Mouse (Mus musculus) activated CD4-positive, CD25-positive, alpha-beta regulatory T cell (primary cell): ENCODE results near the gene Vmn1r132. TPM values are rescaled to one million over a fixed set of nuclear protein-coding genes. Genes with fewer than 3 reads are reported as not detected.

Source experiments
- polyA plus RNA-seq, 2 experiments: library from polyadenylated mRNA; unstranded; fragments of 100-300 nt; shearing (Covaris generic); gene quantifications; one replicate each; pipeline ENCODE4 v1.2.1; 2017

Vmn1r132 gene
- polyA plus RNA-seq: not detected

GRCm38 (mm10) chr7:21613792-21614191, at the start of gene Vmn1r132:
TSS of gene Vmn1r132 (plus strand) at chr7:21614092.

Other genes with a start within 250 kb of the Vmn1r132 start
- under 1 TPM; 0.12 to 0.23 TPM for gene Gm6882, start 181.3 kb upstream of the Vmn1r132 start, polyA plus RNA-seq
- not detected for gene Vmn1r130, start 102.3 kb upstream of the Vmn1r132 start, polyA plus RNA-seq
- not detected for gene Vmn1r131, start 68.0 kb upstream of the Vmn1r132 start, polyA plus RNA-seq
- gene Gm4175, start 147.4 kb downstream of the Vmn1r132 start, polyA plus RNA-seq: not detected
- gene Gm4177, start 182.6 kb downstream of the Vmn1r132 start, polyA plus RNA-seq: not detected
- gene Vmn1r135, start 218.3 kb downstream of the Vmn1r132 start, polyA plus RNA-seq: under 1 TPM in 1 of 2 experiments, not detected in 1; 0.21 TPM
- not detected for gene Gm5725, start 230.2 kb downstream of the Vmn1r132 start, polyA plus RNA-seq